Mouse (Mus musculus): ENCODE data around the gene Pim3. TPM values are rescaled to one million over a fixed set of nuclear protein-coding genes. Genes with fewer than 3 reads are reported as not detected.

Pim3 gene
- polyA plus RNA-seq, 1 experiment from 2014 or later: 47.1 TPM

DNA sequence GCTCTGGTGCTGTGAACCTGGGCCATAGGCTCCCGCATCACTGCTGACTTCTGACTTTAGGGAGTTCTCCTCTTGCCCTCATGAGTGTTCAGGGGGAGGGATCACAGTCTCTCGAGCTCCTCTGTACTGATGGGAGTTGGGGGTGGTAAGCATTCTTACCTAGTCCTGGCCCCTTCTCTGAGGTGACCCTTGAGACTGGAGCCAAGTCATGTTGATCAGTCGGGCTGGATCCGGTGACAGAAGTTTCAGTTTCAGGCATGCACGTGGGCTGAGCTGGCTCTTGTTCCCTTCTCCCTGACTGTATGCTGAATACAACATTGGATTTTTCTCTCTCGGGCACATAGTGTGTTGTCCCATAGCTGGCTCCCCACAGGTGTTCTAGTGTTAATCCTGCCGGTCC is 40.6 kb upstream of the Pim3 start:
- peaks cover 56% of the 10 kb centered on the region for H3K36me3 ChIP-seq (ENCODE audit: control insufficient read depth, insufficient read depth, low read length)
- no peak overlapping the region for H3K27ac ChIP-seq (replicated peaks in 1 of 2; ENCODE audit: control insufficient read depth in 1 of 2, insufficient read depth in 1 of 2, low read depth in 2 of 2, low read length in 2 of 2)
- peaks cover 8 to 17% of the 10 kb centered on the region in 2 experiments for H3K4me1 ChIP-seq (ENCODE audit: control insufficient read depth in 2 of 2, insufficient read depth in 2 of 2, low read length in 2 of 2)
- no peak overlapping the region for H3K4me3 ChIP-seq (ENCODE audit: control insufficient read depth in 1 of 2, insufficient read depth in 1 of 2, low read depth in 1 of 2, low read length in 2 of 2)
- whole genome bisulfite sequencing: 85% methylated on average over 7 of the region's 7 CpGs
- no peaks in the 10 kb centered on the region for H3K9me3 ChIP-seq (ENCODE audit: control insufficient read depth, low read length)
- no peak overlapping the region for H3K4me2 ChIP-seq (ENCODE audit: low read length)
- ATAC-seq (ENCODE audit: insufficient number of reproducible peaks, insufficient read depth, low FRiP score, low read depth): no peak
- H3K27me3 ChIP-seq (ENCODE audit: control insufficient read depth, insufficient read depth, low read length): no peaks in the 10 kb centered on the region
- no peak overlapping the region for H3K9ac ChIP-seq (ENCODE audit: low read length)

DNA sequence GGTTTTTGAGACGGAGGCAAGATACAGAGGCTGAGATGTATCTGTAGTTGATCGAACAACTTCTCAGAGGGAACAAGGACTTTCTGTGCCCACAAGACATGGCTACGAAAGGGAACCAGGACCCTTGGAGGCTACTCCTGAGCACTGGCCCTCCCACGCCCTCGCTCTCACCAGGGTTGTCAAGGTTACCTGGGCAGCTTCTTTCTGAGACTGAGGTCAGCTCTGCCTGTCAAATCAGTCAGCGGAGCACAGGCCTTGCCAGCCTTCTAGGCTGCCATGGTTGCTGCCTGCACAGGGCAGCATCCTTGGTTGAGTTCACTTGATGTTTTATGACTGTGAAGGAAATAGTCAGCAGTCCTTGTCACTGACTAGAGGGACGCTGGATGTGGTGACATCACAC is 39.5 kb upstream of the Pim3 start:
- Histone ChIP-seq H3K36me3 (ENCODE audit: control insufficient read depth, insufficient read depth, low read length) (peaks cover 61% of the 10 kb centered on the region), H3K9ac (ENCODE audit: low read length) (no peak overlapping the region), H3K4me1 (ENCODE audit: control insufficient read depth in 2 of 2, insufficient read depth in 2 of 2, low read length in 2 of 2) (peaks cover 8 to 17% of the 10 kb centered on the region in 2 experiments), H3K4me3 (ENCODE audit: control insufficient read depth in 1 of 2, insufficient read depth in 1 of 2, low read depth in 1 of 2, low read length in 2 of 2) (no peak overlapping the region), H3K4me2 (ENCODE audit: low read length) (no peak overlapping the region), H3K27ac (replicated peaks in 1 of 2; ENCODE audit: control insufficient read depth in 1 of 2, insufficient read depth in 1 of 2, low read depth in 2 of 2, low read length in 2 of 2) (no peak overlapping the region), H3K27me3 (ENCODE audit: control insufficient read depth, insufficient read depth, low read length) (no peaks in the 10 kb centered on the region), H3K9me3 (ENCODE audit: control insufficient read depth, low read length) (no peaks in the 10 kb centered on the region)
- ATAC-seq (ENCODE audit: insufficient number of reproducible peaks, insufficient read depth, low FRiP score, low read depth): no peak
- 91% methylated on average over 7 of the region's 7 CpGs for WGBS

DNA sequence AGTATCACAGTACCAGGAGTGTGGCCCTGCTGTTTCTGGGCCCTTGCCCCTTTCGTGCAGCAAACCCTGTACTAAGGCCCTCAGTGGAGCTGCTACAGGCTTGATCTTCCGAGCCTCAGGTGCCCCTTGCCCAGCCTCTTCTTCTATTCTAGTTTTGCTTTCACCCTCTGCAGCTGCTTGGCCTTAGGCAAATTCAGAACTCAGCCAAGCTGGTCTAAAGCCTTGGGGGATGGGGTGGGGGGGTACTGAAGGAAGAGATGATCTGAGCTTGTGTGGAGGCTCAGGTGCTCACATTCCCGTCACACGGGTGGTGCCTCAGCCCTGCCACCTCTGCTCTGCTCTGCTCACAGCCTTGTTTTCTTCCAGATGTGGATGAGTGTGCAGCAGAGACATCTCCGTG is 38.6 kb upstream of the Pim3 start:
- no peaks in the 10 kb centered on the region for H3K9me3 ChIP-seq (ENCODE audit: control insufficient read depth, low read length)
- ATAC-seq (ENCODE audit: insufficient number of reproducible peaks, insufficient read depth, low FRiP score, low read depth): no peak
- peaks cover 7 to 16% of the 10 kb centered on the region in 2 experiments for H3K4me1 ChIP-seq (ENCODE audit: control insufficient read depth in 2 of 2, insufficient read depth in 2 of 2, low read length in 2 of 2)
- peaks cover 61% of the 10 kb centered on the region for H3K36me3 ChIP-seq (ENCODE audit: control insufficient read depth, insufficient read depth, low read length)
- no peak overlapping the region for H3K4me2 ChIP-seq (ENCODE audit: low read length)
- no peak overlapping the region for H3K4me3 ChIP-seq (ENCODE audit: control insufficient read depth in 1 of 2, insufficient read depth in 1 of 2, low read depth in 1 of 2, low read length in 2 of 2)
- H3K27me3 ChIP-seq (ENCODE audit: control insufficient read depth, insufficient read depth, low read length): no peaks in the 10 kb centered on the region
- no peak overlapping the region for H3K27ac ChIP-seq (replicated peaks in 1 of 2; ENCODE audit: control insufficient read depth in 1 of 2, insufficient read depth in 1 of 2, low read depth in 2 of 2, low read length in 2 of 2)
- H3K9ac ChIP-seq (ENCODE audit: low read length): no peak overlapping the region
- WGBS: 94% methylated on average over 5 of the region's 5 CpGs

GRCm38 (mm10) chr15:88827466-88827865 is 34.5 kb upstream of the Pim3 start:
- no peaks in the 10 kb centered on the region for H3K9me3 ChIP-seq (ENCODE audit: control insufficient read depth, low read length)
- ATAC-seq (ENCODE audit: insufficient number of reproducible peaks, insufficient read depth, low FRiP score, low read depth): no peak
- peaks cover 29 to 38% of the 10 kb centered on the region in 2 experiments for H3K4me1 ChIP-seq (ENCODE audit: control insufficient read depth in 2 of 2, insufficient read depth in 2 of 2, low read length in 2 of 2)
- H3K27ac ChIP-seq (replicated peaks in 1 of 2; ENCODE audit: control insufficient read depth in 1 of 2, insufficient read depth in 1 of 2, low read depth in 2 of 2, low read length in 2 of 2): no peak overlapping the region
- H3K4me3 ChIP-seq (ENCODE audit: control insufficient read depth in 1 of 2, insufficient read depth in 1 of 2, low read depth in 1 of 2, low read length in 2 of 2): no peak overlapping the region
- no peaks in the 10 kb centered on the region for H3K27me3 ChIP-seq (ENCODE audit: control insufficient read depth, insufficient read depth, low read length)
- no peak overlapping the region for H3K9ac ChIP-seq (ENCODE audit: low read length)
- WGBS: 83% methylated on average over 6 of the region's 6 CpGs
- H3K4me2 ChIP-seq (ENCODE audit: low read length): no peak overlapping the region
- peaks cover 47% of the 10 kb centered on the region for H3K36me3 ChIP-seq (ENCODE audit: control insufficient read depth, insufficient read depth, low read length)

DNA sequence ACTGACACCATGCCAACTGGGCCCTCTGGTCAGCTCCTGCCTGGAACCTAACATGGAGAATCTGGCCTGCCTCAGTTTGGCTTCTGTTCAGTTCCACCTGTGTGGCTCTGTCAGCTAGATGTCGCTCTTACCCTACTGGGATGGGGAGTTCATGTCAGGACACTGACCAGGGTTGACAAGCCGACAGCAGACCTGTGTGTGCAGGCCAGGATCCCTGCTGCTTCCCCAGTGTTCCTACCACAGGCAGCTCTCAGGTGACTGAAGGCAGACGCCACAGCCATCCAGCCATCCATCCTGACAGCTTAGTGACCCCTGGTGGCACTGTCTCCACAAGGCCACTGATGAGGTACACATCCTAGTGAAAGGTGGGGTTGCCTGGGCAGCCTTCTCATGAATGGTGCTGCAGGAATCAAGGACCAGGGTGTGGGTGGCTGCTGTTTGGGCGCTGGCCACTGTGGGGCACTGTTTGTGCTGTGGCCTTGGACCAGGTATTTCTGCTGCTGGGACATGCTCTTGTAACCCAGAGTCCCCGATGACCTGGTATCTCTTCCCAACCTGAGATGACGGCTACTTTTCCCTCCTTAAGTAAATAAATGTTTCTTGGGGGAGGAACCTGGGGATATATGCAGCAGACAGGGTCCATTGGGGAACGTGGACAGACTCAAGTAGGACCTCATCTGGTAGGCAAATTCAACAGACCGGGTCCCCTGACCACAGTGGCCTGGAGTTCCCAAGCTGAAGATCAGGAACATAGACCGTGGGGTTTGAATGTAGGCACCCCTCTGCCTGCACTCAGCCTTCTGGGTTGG is 33.8 kb upstream of the Pim3 start:
- Histone ChIP-seq H3K4me2 (ENCODE audit: low read length) (no peak overlapping the region), H3K9me3 (ENCODE audit: control insufficient read depth, low read length) (no peaks in the 10 kb centered on the region), H3K4me3 (ENCODE audit: control insufficient read depth in 1 of 2, insufficient read depth in 1 of 2, low read depth in 1 of 2, low read length in 2 of 2) (no peak overlapping the region), H3K27me3 (ENCODE audit: control insufficient read depth, insufficient read depth, low read length) (no peaks in the 10 kb centered on the region), H3K27ac (replicated peaks in 1 of 2; ENCODE audit: control insufficient read depth in 1 of 2, insufficient read depth in 1 of 2, low read depth in 2 of 2, low read length in 2 of 2) (no peak overlapping the region), H3K9ac (ENCODE audit: low read length) (no peak overlapping the region), H3K4me1 (ENCODE audit: control insufficient read depth in 2 of 2, insufficient read depth in 2 of 2, low read length in 2 of 2) (peaks cover 30 to 44% of the 10 kb centered on the region in 2 experiments), H3K36me3 (ENCODE audit: control insufficient read depth, insufficient read depth, low read length) (peaks cover 39% of the 10 kb centered on the region)
- WGBS: 17% methylated on average over 9 of the region's 9 CpGs
- 0 out of 2 replicates have a peak, but pooled peaks have one; percentile 10 for ATAC-seq (ENCODE audit: insufficient number of reproducible peaks, insufficient read depth, low FRiP score, low read depth)

- H3K4me2 ChIP-seq (ENCODE audit: low read length): no peak overlapping the region
- no peak overlapping the region for H3K4me3 ChIP-seq (ENCODE audit: control insufficient read depth in 1 of 2, insufficient read depth in 1 of 2, low read depth in 1 of 2, low read length in 2 of 2)
- no peak overlapping the region for H3K9ac ChIP-seq (ENCODE audit: low read length)
- 48% methylated on average over 17 of the region's 17 CpGs for WGBS
- peak overlapping the region in 1 of 2 experiments; percentile 33; a peak in 1 of 4 replicates for H3K27ac ChIP-seq (replicated peaks in 1 of 2; ENCODE audit: control insufficient read depth in 1 of 2, insufficient read depth in 1 of 2, low read depth in 2 of 2, low read length in 2 of 2)
- ATAC-seq (ENCODE audit: insufficient number of reproducible peaks, insufficient read depth, low FRiP score, low read depth): peak; percentile 64
- H3K9me3 ChIP-seq (ENCODE audit: control insufficient read depth, low read length): no peaks in the 10 kb centered on the region
- H3K4me1 ChIP-seq (ENCODE audit: control insufficient read depth in 2 of 2, insufficient read depth in 2 of 2, low read length in 2 of 2): peaks cover 30 to 44% of the 10 kb centered on the region in 2 experiments
- H3K36me3 ChIP-seq (ENCODE audit: control insufficient read depth, insufficient read depth, low read length): peaks cover 31% of the 10 kb centered on the region
- no peaks in the 10 kb centered on the region for H3K27me3 ChIP-seq (ENCODE audit: control insufficient read depth, insufficient read depth, low read length)
Observed at GRCm38 (mm10) chr15:88828800-88829705, 32.9 kb upstream of the Pim3 start.

DNA sequence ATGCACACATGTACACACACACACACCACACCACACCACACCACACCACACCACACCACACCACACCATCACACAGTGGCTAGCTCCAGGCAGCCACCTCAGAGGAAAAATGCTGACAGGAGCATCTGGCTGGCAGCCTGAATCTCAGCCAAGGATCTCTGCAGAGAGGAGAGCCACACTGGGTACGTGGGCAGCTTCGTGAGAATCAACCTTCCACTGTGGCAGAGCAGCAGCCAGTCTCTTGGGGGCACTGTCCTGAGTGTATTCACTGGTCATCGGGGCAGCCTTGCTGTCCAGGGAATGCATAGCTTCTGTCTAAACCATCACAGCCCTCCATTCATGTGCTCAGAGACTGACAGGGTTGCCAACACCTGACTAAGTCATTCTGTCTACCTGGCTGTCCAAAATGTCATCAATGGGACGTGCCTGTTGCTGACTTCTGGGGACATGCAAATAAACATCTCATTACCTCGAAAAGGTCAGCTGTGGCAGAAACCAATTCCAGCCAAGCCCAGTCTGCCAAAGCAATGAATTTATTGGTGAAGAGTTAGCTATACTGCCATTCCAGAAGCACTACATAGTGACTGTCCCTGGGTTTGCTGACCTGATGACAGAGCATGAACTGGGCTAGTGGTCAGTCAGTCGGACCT is 32.1 kb upstream of the Pim3 start:
- Histone ChIP-seq H3K9ac (ENCODE audit: low read length) (peak overlapping the region; percentile 38; the same call in 1 of the 2 replicates), H3K4me3 (ENCODE audit: control insufficient read depth in 1 of 2, insufficient read depth in 1 of 2, low read depth in 1 of 2, low read length in 2 of 2) (no peak overlapping the region), H3K4me1 (ENCODE audit: control insufficient read depth in 2 of 2, insufficient read depth in 2 of 2, low read length in 2 of 2) (peaks cover 30 to 44% of the 10 kb centered on the region in 2 experiments), H3K9me3 (ENCODE audit: control insufficient read depth, low read length) (no peaks in the 10 kb centered on the region), H3K36me3 (ENCODE audit: control insufficient read depth, insufficient read depth, low read length) (peaks cover 22% of the 10 kb centered on the region), H3K27ac (replicated peaks in 1 of 2; ENCODE audit: control insufficient read depth in 1 of 2, insufficient read depth in 1 of 2, low read depth in 2 of 2, low read length in 2 of 2) (peak overlapping the region in 1 of 2 experiments; percentile 33; a peak in 1 of 4 replicates), H3K4me2 (ENCODE audit: low read length) (no peak overlapping the region), H3K27me3 (ENCODE audit: control insufficient read depth, insufficient read depth, low read length) (no peaks in the 10 kb centered on the region)
- 63% methylated on average over 6 of the region's 6 CpGs for WGBS
- no peak for ATAC-seq (ENCODE audit: insufficient number of reproducible peaks, insufficient read depth, low FRiP score, low read depth)

Data from heart, embryonic 14.5 days (tissue).